Mouse (Mus musculus): ENCODE results near the gene Lmx1b. TPM values are rescaled to one million over a fixed set of nuclear protein-coding genes. Genes with fewer than 3 reads are reported as not detected.

Gene Lmx1b
- polyA plus RNA-seq, 1 experiment from 2014 or later: 8.6 TPM

- H3K4me1 ChIP-seq (replicated peaks): peaks cover 86% of the 10 kb centered on the region
- H3K9me3 ChIP-seq: no peaks in the 10 kb centered on the region
- H3K27me3 ChIP-seq: peaks cover 73% of the 10 kb centered on the region
- 0 out of 2 replicates have a peak overlapping the region, but pooled peaks have one; percentile 23 for H3K9ac ChIP-seq (replicated peaks)
- 3% methylated on average over 34 of the region's 34 CpGs for WGBS
- H3K4me3 ChIP-seq (replicated peaks): peak overlapping the region; percentile 29
- no peaks in the 10 kb centered on the region for H3K36me3 ChIP-seq
- H3K4me2 ChIP-seq: peak overlapping the region; percentile 54
- H3K27ac ChIP-seq: no peak overlapping the region
- ATAC-seq (ENCODE audit: insufficient number of reproducible peaks, insufficient read depth, low FRiP score, low TSS enrichment, low read depth): no peak
These were observed 59.4 kb downstream of the Lmx1b start for GRCm38 (mm10) chr2:33580697-33581448.

GRCm38 (mm10) chr2:33575406-33575805, 64.9 kb downstream of the Lmx1b start:
- H3K27me3 ChIP-seq: peaks cover 73% of the 10 kb centered on the region
- peaks cover 69% of the 10 kb centered on the region for H3K4me1 ChIP-seq (replicated peaks)
- 11% methylated on average over 13 of the region's 13 CpGs for WGBS
- H3K9ac ChIP-seq (replicated peaks): no peak overlapping the region; the same call in 1 of the 2 replicates
- H3K4me2 ChIP-seq: no peak overlapping the region
- H3K9me3 ChIP-seq: no peaks in the 10 kb centered on the region
- H3K36me3 ChIP-seq: no peaks in the 10 kb centered on the region
- H3K4me3 ChIP-seq (replicated peaks): no peak overlapping the region
- no peak for ATAC-seq (ENCODE audit: insufficient number of reproducible peaks, insufficient read depth, low FRiP score, low TSS enrichment, low read depth)
- peak overlapping the region; percentile 66; the same call in 1 of the 2 replicates for H3K27ac ChIP-seq

DNA sequence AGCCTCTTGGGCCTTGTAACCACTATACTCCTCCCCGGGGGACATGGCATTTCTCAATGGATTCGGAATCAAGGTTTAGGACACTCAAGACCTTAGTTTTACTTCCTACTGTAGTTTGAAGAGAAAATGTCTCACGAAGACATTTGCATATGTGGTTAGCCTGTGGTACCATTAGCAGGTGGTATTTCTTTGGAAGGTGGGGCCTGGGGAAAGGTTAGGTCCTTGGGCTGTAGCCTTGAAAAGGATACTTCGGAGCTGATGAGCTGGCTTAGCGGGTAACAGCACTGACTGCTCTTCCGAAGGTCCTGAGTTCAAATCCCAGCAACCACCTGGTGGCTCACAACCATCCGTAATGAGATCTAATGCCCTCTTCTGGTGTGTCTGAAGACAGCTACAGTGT, 67.2 kb downstream of the Lmx1b start:
- Histone ChIP-seq H3K27me3 (peaks cover 75% of the 10 kb centered on the region), H3K4me1 (replicated peaks) (peaks cover 68% of the 10 kb centered on the region), H3K4me2 (no peak overlapping the region), H3K9ac (replicated peaks) (no peak overlapping the region), H3K4me3 (replicated peaks) (no peak overlapping the region), H3K36me3 (peaks cover 9% of the 10 kb centered on the region; the same call in 1 of the 2 replicates), H3K27ac (no peak overlapping the region), H3K9me3 (no peaks in the 10 kb centered on the region)
- ATAC-seq (ENCODE audit: insufficient number of reproducible peaks, insufficient read depth, low FRiP score, low TSS enrichment, low read depth): no peak
- WGBS: 94% methylated on average over 7 of the region's 7 CpGs

DNA sequence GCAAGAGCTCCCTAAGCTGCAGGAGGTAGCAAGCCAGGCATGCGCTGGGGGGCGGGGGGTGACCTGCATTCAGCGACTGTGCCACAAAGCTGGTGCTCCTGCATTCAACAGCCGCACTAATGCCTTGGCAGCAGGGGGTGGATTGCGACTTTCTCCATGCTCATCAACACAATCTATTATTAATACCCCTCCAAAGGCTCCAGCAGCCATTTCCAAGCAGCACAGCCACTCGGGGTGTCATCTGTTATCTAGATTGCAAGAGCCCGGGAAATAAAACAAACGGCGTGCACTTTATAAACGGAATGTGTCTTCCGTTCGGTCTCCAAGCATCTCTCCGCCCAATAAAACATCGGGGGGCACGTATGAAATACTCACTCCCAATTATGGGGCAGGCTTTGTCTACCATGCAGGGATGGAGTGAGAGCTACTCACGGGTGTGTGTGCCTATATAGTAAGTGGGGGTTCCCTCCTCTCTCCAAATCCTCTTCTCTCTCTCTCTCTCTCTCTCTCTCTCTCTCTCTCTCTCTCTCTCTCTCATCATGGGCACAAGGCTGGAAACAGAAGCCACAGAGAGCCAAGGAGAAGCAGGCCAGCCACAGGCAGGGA, 69.0 kb downstream of the Lmx1b start:
- no peaks in the 10 kb centered on the region for H3K9me3 ChIP-seq
- H3K27ac ChIP-seq: no peak overlapping the region
- H3K36me3 ChIP-seq: peaks cover 25% of the 10 kb centered on the region; the same call in 1 of the 2 replicates
- no peak overlapping the region for H3K9ac ChIP-seq (replicated peaks)
- no peak overlapping the region for H3K4me2 ChIP-seq
- H3K4me3 ChIP-seq (replicated peaks): no peak overlapping the region
- no peak for ATAC-seq (ENCODE audit: insufficient number of reproducible peaks, insufficient read depth, low FRiP score, low TSS enrichment, low read depth)
- peaks cover 61% of the 10 kb centered on the region for H3K4me1 ChIP-seq (replicated peaks)
- peaks cover 64% of the 10 kb centered on the region for H3K27me3 ChIP-seq
- WGBS: 34% methylated on average over 16 of the region's 16 CpGs

- H3K4me1 ChIP-seq (replicated peaks): peaks cover 57% of the 10 kb centered on the region
- ATAC-seq (ENCODE audit: insufficient number of reproducible peaks, insufficient read depth, low FRiP score, low TSS enrichment, low read depth): no peak
- peaks cover 38% of the 10 kb centered on the region for H3K36me3 ChIP-seq
- H3K9me3 ChIP-seq: no peaks in the 10 kb centered on the region
- H3K4me3 ChIP-seq (replicated peaks): no peak overlapping the region
- H3K27ac ChIP-seq: no peak overlapping the region
- 54% methylated on average over 10 of the region's 10 CpGs for WGBS
- peaks cover 63% of the 10 kb centered on the region for H3K27me3 ChIP-seq
- no peak overlapping the region for H3K4me2 ChIP-seq
- H3K9ac ChIP-seq (replicated peaks): peak overlapping the region; percentile 13; the same call in 1 of the 2 replicates
These were observed 70.6 kb downstream of the Lmx1b start for GRCm38 (mm10) chr2:33569698-33570097.

DNA sequence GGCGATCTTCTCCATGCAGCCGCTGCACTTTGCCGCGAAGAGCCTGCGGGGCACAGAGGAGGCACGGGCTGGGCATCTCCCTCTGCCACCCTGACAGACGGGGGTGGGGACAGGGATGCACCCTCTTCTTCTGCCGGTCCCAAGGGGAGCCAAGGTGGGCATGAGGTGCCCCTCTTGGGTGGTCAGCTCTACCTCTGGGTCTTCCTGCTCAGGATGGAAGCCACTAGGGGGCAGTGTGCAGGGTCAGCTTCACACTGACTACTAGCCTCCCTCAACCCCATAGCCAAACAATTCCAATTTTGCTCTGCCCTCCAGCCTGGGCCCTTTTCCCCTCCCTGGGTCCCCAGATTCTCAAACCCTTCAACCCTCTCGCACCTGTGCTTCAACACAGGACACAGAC, 71.1 kb downstream of the Lmx1b start:
- Histone ChIP-seq H3K36me3 (peaks cover 43% of the 10 kb centered on the region), H3K9me3 (no peaks in the 10 kb centered on the region), H3K27ac (no peak overlapping the region), H3K4me3 (replicated peaks) (no peak overlapping the region), H3K4me2 (peak overlapping the region; percentile 26), H3K27me3 (peaks cover 61% of the 10 kb centered on the region), H3K9ac (replicated peaks) (peak overlapping the region; percentile 13; the same call in 1 of the 2 replicates), H3K4me1 (replicated peaks) (peaks cover 57% of the 10 kb centered on the region)
- no peak for ATAC-seq (ENCODE audit: insufficient number of reproducible peaks, insufficient read depth, low FRiP score, low TSS enrichment, low read depth)
- WGBS: 16% methylated on average over 9 of the region's 9 CpGs

DNA sequence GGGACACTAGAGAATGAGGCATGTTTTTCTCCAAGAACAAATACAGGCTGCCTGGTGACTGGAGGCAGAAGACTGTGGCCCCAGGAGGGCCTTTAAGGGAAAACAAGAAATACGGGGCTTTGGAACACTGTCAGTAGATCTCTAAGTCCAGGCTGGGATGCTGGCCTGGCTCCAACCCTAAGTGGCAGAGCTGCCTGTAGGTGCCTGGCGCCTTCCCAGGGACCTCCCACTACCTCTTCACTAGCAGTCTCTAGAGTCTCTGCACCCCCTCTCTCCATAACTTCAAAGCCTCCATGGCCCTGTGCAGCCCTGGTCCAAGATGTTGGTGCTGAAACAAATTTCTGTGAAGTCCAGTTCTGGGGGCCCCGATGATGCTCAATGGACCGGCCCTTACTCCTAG, 74.4 kb downstream of the Lmx1b start:
- no peak overlapping the region for H3K27ac ChIP-seq
- peaks cover 53% of the 10 kb centered on the region for H3K36me3 ChIP-seq
- peaks cover 41% of the 10 kb centered on the region for H3K4me1 ChIP-seq (replicated peaks)
- H3K27me3 ChIP-seq: peaks cover 46% of the 10 kb centered on the region
- no peak overlapping the region for H3K4me2 ChIP-seq
- H3K9ac ChIP-seq (replicated peaks): no peak overlapping the region
- no peak overlapping the region for H3K4me3 ChIP-seq (replicated peaks)
- H3K9me3 ChIP-seq: no peaks in the 10 kb centered on the region
- ATAC-seq (ENCODE audit: insufficient number of reproducible peaks, insufficient read depth, low FRiP score, low TSS enrichment, low read depth): no peak
- WGBS: 67% methylated on average over 4 of the region's 4 CpGs

- Histone ChIP-seq H3K4me2 (no peak overlapping the region), H3K4me1 (replicated peaks) (peaks cover 36% of the 10 kb centered on the region), H3K4me3 (replicated peaks) (no peak overlapping the region), H3K27me3 (peaks cover 41% of the 10 kb centered on the region), H3K9ac (replicated peaks) (no peak overlapping the region), H3K27ac (no peak overlapping the region), H3K36me3 (peaks cover 50% of the 10 kb centered on the region), H3K9me3 (no peaks in the 10 kb centered on the region)
- WGBS: 81% methylated on average over 9 of the region's 9 CpGs
- no peak for ATAC-seq (ENCODE audit: insufficient number of reproducible peaks, insufficient read depth, low FRiP score, low TSS enrichment, low read depth)
These were observed 75.6 kb downstream of the Lmx1b start for GRCm38 (mm10) chr2:33564748-33565147.

GRCm38 (mm10) chr2:33559752-33560151, 80.6 kb downstream of the Lmx1b start:
- Histone ChIP-seq H3K9ac (replicated peaks) (no peak overlapping the region), H3K27ac (peak overlapping the region; percentile 14; the same call in 1 of the 2 replicates), H3K9me3 (no peaks in the 10 kb centered on the region), H3K36me3 (peaks cover 15% of the 10 kb centered on the region), H3K4me1 (replicated peaks) (peaks cover 22% of the 10 kb centered on the region), H3K4me3 (replicated peaks) (no peak overlapping the region), H3K4me2 (peak overlapping the region; percentile 23), H3K27me3 (peaks cover 17% of the 10 kb centered on the region)
- WGBS: 8% methylated on average over 6 of the region's 6 CpGs
- 0 out of 2 replicates have a peak, but pooled peaks have one; percentile 8 for ATAC-seq (ENCODE audit: insufficient number of reproducible peaks, insufficient read depth, low FRiP score, low TSS enrichment, low read depth)

GRCm38 (mm10) chr2:33559334-33559733, 81.0 kb downstream of the Lmx1b start:
- peak; percentile 21; the same call in 1 of the 2 replicates for ATAC-seq (ENCODE audit: insufficient number of reproducible peaks, insufficient read depth, low FRiP score, low TSS enrichment, low read depth)
- Histone ChIP-seq H3K27ac (0 out of 2 replicates have a peak overlapping the region, but pooled peaks have one; percentile 14), H3K36me3 (peaks cover 11% of the 10 kb centered on the region), H3K4me3 (replicated peaks) (no peak overlapping the region), H3K9me3 (no peaks in the 10 kb centered on the region), H3K4me2 (peak overlapping the region; percentile 23), H3K27me3 (peaks cover 17% of the 10 kb centered on the region), H3K4me1 (replicated peaks) (peaks cover 22% of the 10 kb centered on the region), H3K9ac (replicated peaks) (no peak overlapping the region)
- WGBS: 30% methylated on average over 7 of the region's 7 CpGs

GRCm38 (mm10) chr2:33558233-33558632, 82.1 kb downstream of the Lmx1b start:
- H3K4me1 ChIP-seq (replicated peaks): peaks cover 22% of the 10 kb centered on the region
- H3K36me3 ChIP-seq: peaks cover 2% of the 10 kb centered on the region
- no peak overlapping the region for H3K4me2 ChIP-seq
- H3K9ac ChIP-seq (replicated peaks): no peak overlapping the region
- no peaks in the 10 kb centered on the region for H3K9me3 ChIP-seq
- H3K27me3 ChIP-seq: peaks cover 17% of the 10 kb centered on the region
- 7% methylated on average over 6 of the region's 6 CpGs for WGBS
- no peak overlapping the region for H3K27ac ChIP-seq
- H3K4me3 ChIP-seq (replicated peaks): no peak overlapping the region
- no peak for ATAC-seq (ENCODE audit: insufficient number of reproducible peaks, insufficient read depth, low FRiP score, low TSS enrichment, low read depth)
